8 mouse cellular contexts compared by ENCODE assay signal in the genomic region with DNA sequence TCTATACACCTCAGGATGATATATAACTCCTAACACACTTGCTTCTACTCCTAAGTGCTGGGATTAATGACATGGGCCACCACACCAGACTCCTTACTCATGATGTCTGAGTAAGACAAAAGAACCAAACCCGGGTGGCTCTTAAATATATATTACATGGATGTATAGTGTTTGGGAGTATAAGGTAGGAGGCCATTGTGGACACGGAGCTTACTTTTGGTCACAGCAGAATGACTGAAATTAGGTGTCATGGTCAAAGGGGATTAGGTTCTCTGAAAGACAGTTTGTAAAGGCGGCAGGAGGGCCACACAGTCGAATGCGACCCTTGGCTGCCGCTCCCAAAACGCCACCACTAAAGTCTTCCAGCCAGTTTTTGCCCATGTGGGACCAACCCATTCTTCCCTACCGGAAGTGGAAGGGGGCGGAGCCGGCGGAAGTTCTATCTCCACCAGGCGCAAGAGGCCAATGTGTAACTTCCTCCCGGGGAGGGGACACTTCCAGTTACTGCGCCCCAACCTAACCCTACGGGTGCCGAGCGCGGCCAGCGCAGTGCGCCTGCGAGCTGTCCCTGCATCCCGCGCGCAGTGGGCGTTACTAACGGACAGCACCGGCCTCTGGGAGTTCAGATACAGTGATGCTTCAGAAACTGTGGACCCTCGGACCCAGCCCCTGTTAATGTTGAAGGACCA. TPM values are rescaled to one million over a fixed set of nuclear protein-coding genes. Genes with fewer than 3 reads are reported as not detected.
A peak's percentile ranks its signal among the peaks of the same experiment; 100 is the strongest.
DNase-seq lines count a peak whose midpoint lies in the region; ATAC-seq and TF ChIP-seq lines count a peak whose summit lies in the region.

No protein-coding gene starts in this region.

- no peaks in the 10 kb centered on the region for H3K36me3 ChIP-seq in heart, embryonic 12.5 days
- no peaks in the 10 kb centered on the region for H3K36me3 ChIP-seq in kidney, postnatal 0 days (ENCODE audit: insufficient read depth, low read length)
- H3K36me3 ChIP-seq in liver, embryonic 11.5 days (ENCODE audit: control insufficient read depth, insufficient read depth, low read length), result no peaks in the 10 kb centered on the region
- no peaks in the 10 kb centered on the region for H3K36me3 ChIP-seq in stomach, embryonic 14.5 days (ENCODE audit: control insufficient read depth, insufficient read depth, low read length)

- peak; percentile 66 to 70 for DNase-seq in B cell, adult 2 months
- peak; percentile 78 for DNase-seq in brain, embryonic 18.5 days (ENCODE audit: low read depth, low spot score)
- DNase-seq in kidney, postnatal 0 days (ENCODE audit: low spot score), result peak; percentile 92
- DNase-seq in liver, embryonic 11.5 days (ENCODE audit: low spot score), result peak; percentile 81
- DNase-seq in naive thymus-derived CD4-positive, alpha-beta T cell, adult 2 months (ENCODE audit: low read depth), result peak; percentile 61

- H3K4me1 ChIP-seq in heart, embryonic 12.5 days (replicated peaks), result peaks cover 8% of the 10 kb centered on the region
- H3K4me1 ChIP-seq in kidney, postnatal 0 days (replicated peaks; ENCODE audit: insufficient read depth, low read length), result no peaks in the 10 kb centered on the region; the same call in 1 of the 2 replicates
- H3K4me1 ChIP-seq in liver, embryonic 11.5 days (replicated peaks; ENCODE audit: control insufficient read depth, insufficient read depth, low read length), result no peaks in the 10 kb centered on the region
- no peaks in the 10 kb centered on the region for H3K4me1 ChIP-seq in stomach, embryonic 14.5 days (ENCODE audit: control insufficient read depth, insufficient read depth, low read length)

- peak overlapping the region; percentile 51 for H3K4me3 ChIP-seq in heart, embryonic 12.5 days
- H3K4me3 ChIP-seq in kidney, postnatal 0 days (replicated peaks; ENCODE audit: low read depth, low read length), result peak overlapping the region; percentile 40
- H3K4me3 ChIP-seq in liver, embryonic 11.5 days (ENCODE audit: low read depth, low read length), result peak overlapping the region; percentile 48
- peak overlapping the region; percentile 44 for H3K4me3 ChIP-seq in stomach, embryonic 14.5 days (ENCODE audit: low read depth, low read length)

- peak overlapping the region; percentile 69 for H3K4me2 ChIP-seq in heart, embryonic 12.5 days
- H3K4me2 ChIP-seq in kidney, postnatal 0 days (ENCODE audit: low read length), result peak overlapping the region; percentile 61
- H3K4me2 ChIP-seq in liver, embryonic 11.5 days, result peak overlapping the region; percentile 60
- H3K4me2 ChIP-seq in stomach, embryonic 14.5 days (replicated peaks; ENCODE audit: low read depth, low read length), result peak overlapping the region; percentile 57

- H3K27me3 ChIP-seq in heart, embryonic 12.5 days (replicated peaks), result no peaks in the 10 kb centered on the region
- no peaks in the 10 kb centered on the region for H3K27me3 ChIP-seq in kidney, postnatal 0 days (ENCODE audit: insufficient read depth, low read length)
- no peaks in the 10 kb centered on the region; the same call in 1 of the 2 replicates for H3K27me3 ChIP-seq in liver, embryonic 11.5 days (replicated peaks; ENCODE audit: control insufficient read depth, insufficient read depth, low read length)
- H3K27me3 ChIP-seq in stomach, embryonic 14.5 days (ENCODE audit: control insufficient read depth, insufficient read depth, low read length), result no peaks in the 10 kb centered on the region

- peak; percentile 55 for ATAC-seq in erythroid progenitor cell, adult 5-6 weeks (replicated peaks; ENCODE audit: low FRiP score, poor library complexity, severe bottlenecking)
- peak; percentile 91 for ATAC-seq in heart, embryonic 12.5 days (ENCODE audit: insufficient number of reproducible peaks, low FRiP score)
- peak; percentile 95 for ATAC-seq in kidney, postnatal 0 days (replicated peaks; ENCODE audit: low FRiP score, low read depth)
- ATAC-seq in liver, embryonic 11.5 days (replicated peaks; ENCODE audit: low FRiP score), result peak; percentile 91
- ATAC-seq in stomach, embryonic 14.5 days (ENCODE audit: insufficient number of reproducible peaks, insufficient read depth, low FRiP score, low read depth), result peak; percentile 90

- peak overlapping the region; percentile 54; the same call in 1 of the 2 replicates for H3K9ac ChIP-seq in heart, embryonic 12.5 days
- H3K9ac ChIP-seq in kidney, postnatal 0 days (ENCODE audit: low read depth, low read length), result peak overlapping the region; percentile 44
- peak overlapping the region; percentile 55; the same call in 1 of the 2 replicates for H3K9ac ChIP-seq in liver, embryonic 11.5 days (ENCODE audit: low read depth, low read length)
- peak overlapping the region; percentile 45 for H3K9ac ChIP-seq in stomach, embryonic 14.5 days (replicated peaks; ENCODE audit: low read depth, low read length)

- H3K9me3 ChIP-seq in heart, embryonic 12.5 days (replicated peaks), result no peaks in the 10 kb centered on the region
- H3K9me3 ChIP-seq in kidney, postnatal 0 days (replicated peaks; ENCODE audit: low read length), result no peaks in the 10 kb centered on the region
- no peaks in the 10 kb centered on the region for H3K9me3 ChIP-seq in liver, embryonic 11.5 days (ENCODE audit: control insufficient read depth, low read length)
- no peaks in the 10 kb centered on the region for H3K9me3 ChIP-seq in stomach, embryonic 14.5 days (ENCODE audit: control insufficient read depth, low read depth, low read length)

- WGBS in heart, embryonic 12.5 days, result 19% methylated on average over 28 of the region's 28 CpGs
- WGBS in kidney, postnatal 0 days, result 25% methylated on average over 28 of the region's 28 CpGs
- 24% methylated on average over 28 of the region's 28 CpGs for WGBS in liver, embryonic 11.5 days
- WGBS in stomach, embryonic 14.5 days, result 29% methylated on average over 28 of the region's 28 CpGs

- TF ChIP-seq CTCF in kidney, postnatal 0 days (IDR thresholded peaks at IDR 0.05; ENCODE audit: low read depth), result 0 out of 2 replicates have a peak, but pooled peaks have one; percentile 11

- H3K27ac ChIP-seq in heart, embryonic 12.5 days (ENCODE audit: poor library complexity, severe bottlenecking), result no peak overlapping the region
- H3K27ac ChIP-seq in kidney, postnatal 0 days, result no peak overlapping the region
- no peak overlapping the region for H3K27ac ChIP-seq in liver, embryonic 11.5 days (ENCODE audit: low read depth, low read length)
- 0 out of 2 replicates have a peak overlapping the region, but pooled peaks have one; percentile 21 for H3K27ac ChIP-seq in stomach, embryonic 14.5 days (ENCODE audit: low read length)

RNA-seq across cellular contexts. Expression of a gene that starts 25.8 kb away (rescaled TPM):
- 8.8 and 15.5 TPM in 2 replicates for total RNA-seq in erythroid progenitor cell, adult 5-6 weeks (2015; ENCODE audit: low replicate concordance)
- 2.8 and 15.9 TPM in 2 replicates for total RNA-seq in erythroid progenitor cell, adult 5-6 weeks (2017; ENCODE audit: low replicate concordance)
- polyA plus RNA-seq in heart, embryonic 12.5 days (2016; fragmentation: Nextera tagmentation; extraction: Ambion mirVana), result 17.6 and 19.4 TPM in 2 replicates
- polyA plus RNA-seq in kidney, postnatal 0 days (2015; fragmentation: Nextera tagmentation; extraction: Ambion mirVana), result 12.9 and 13.1 TPM in 2 replicates
- polyA plus RNA-seq in liver, embryonic 11.5 days (2014; fragmentation: Nextera tagmentation; extraction: Ambion mirVana), result 13.2 and 14.7 TPM in 2 replicates
- polyA plus RNA-seq in stomach, embryonic 14.5 days (2014; fragmentation: Nextera tagmentation; extraction: Ambion mirVana), result 21.8 TPM in 2 replicates

RNA-seq across cellular contexts. Expression of a gene that starts 59.7 kb away (rescaled TPM):
- total RNA-seq in erythroid progenitor cell, adult 5-6 weeks (2015; ENCODE audit: low replicate concordance), result 247 and 263 TPM in 2 replicates
- 329 and 365 TPM in 2 replicates for total RNA-seq in erythroid progenitor cell, adult 5-6 weeks (2017; ENCODE audit: low replicate concordance)
- polyA plus RNA-seq in heart, embryonic 12.5 days (2016; fragmentation: Nextera tagmentation; extraction: Ambion mirVana), result 35.0 and 35.4 TPM in 2 replicates
- 32.4 and 34.1 TPM in 2 replicates for polyA plus RNA-seq in kidney, postnatal 0 days (2015; fragmentation: Nextera tagmentation; extraction: Ambion mirVana)
- 82.6 and 83.6 TPM in 2 replicates for polyA plus RNA-seq in liver, embryonic 11.5 days (2014; fragmentation: Nextera tagmentation; extraction: Ambion mirVana)
- 34.4 TPM in 2 replicates for polyA plus RNA-seq in stomach, embryonic 14.5 days (2014; fragmentation: Nextera tagmentation; extraction: Ambion mirVana)
